Mouse (Mus musculus) kidney, embryonic 14.5 days (tissue): Measurements from ENCODE around the gene Atg101. TPM values are rescaled to one million over a fixed set of nuclear protein-coding genes. Genes with fewer than 3 reads are reported as not detected.

Source experiments
- ATAC-seq: fragments of 200-750 bp; cut with Nextera tagmentation; 2 replicates; pipeline ENCODE4 v1.8.0; 2017; ENCODE audit warnings: moderate number of reproducible peaks, mild to moderate bottlenecking, moderate TSS enrichment, moderate library complexity; ENCODE audit not compliant: low FRiP score, low TSS enrichment
- H3K27ac ChIP-seq: fragments of 300-500 bp; sonication (generic); 2 replicates; pipeline ENCODE4 v1.5.1; 2014; ENCODE audit warnings: low read depth, mild to moderate bottlenecking, low read length, moderate library complexity, mixed read lengths
- H3K27me3 ChIP-seq: fragments of 300-500 bp; sonication (generic); 2 replicates; pipeline ENCODE4 v1.6.1; 2014; ENCODE audit warnings: mild to moderate bottlenecking, low read length; ENCODE audit not compliant: control insufficient read depth, insufficient read depth
- H3K36me3 ChIP-seq: fragments of 300-500 bp; sonication (generic); 2 replicates; pipeline ENCODE4 v1.6.1; 2014; ENCODE audit warnings: low read length, mixed read lengths; ENCODE audit not compliant: control insufficient read depth, insufficient read depth
- H3K4me1 ChIP-seq: fragments of 300-500 bp; sonication (generic); 2 replicates; pipeline ENCODE4 v1.6.1; 2014; ENCODE audit warnings: low read length, mixed read lengths; ENCODE audit not compliant: control insufficient read depth, insufficient read depth
- H3K4me2 ChIP-seq: fragments of 300-500 bp; sonication (generic); replicated peaks from 2 replicates; pipeline ENCODE4 v1.6.1; 2014; ENCODE audit warnings: low read depth, mild to moderate bottlenecking, low read length
- H3K4me3 ChIP-seq: fragments of 300-500 bp; sonication (generic); 2 replicates; pipeline ENCODE4 v1.5.1; 2014; ENCODE audit warnings: mild to moderate bottlenecking, low read length
- H3K9ac ChIP-seq: fragments of 300-500 bp; sonication (generic); 2 replicates; pipeline ENCODE4 v1.6.1; 2014; ENCODE audit warnings: low read depth, mild to moderate bottlenecking, low read length, moderate library complexity
- H3K9me3 ChIP-seq: fragments of 300-500 bp; sonication (generic); 2 replicates; pipeline ENCODE4 v1.6.1; 2016; ENCODE audit warnings: low read length; ENCODE audit not compliant: control insufficient read depth
- WGBS: fragments of 180-500 bp; shearing (Covaris S2); extraction: QIAGEN DNeasy Blood & Tissue Kit; methylation state at CpG from one replicate; pipeline ENCODE4 v1.1.7; 2014; 5-methylcytosine and 5-hydroxymethylcytosine counted together
- polyA plus RNA-seq: library from polyadenylated mRNA; unstranded; fragments of >200 nt; fragmentation: Nextera tagmentation; extraction: Ambion mirVana; gene quantifications from 2 replicates; pipeline ENCODE4 v1.2.1, GENCODE M21; 2014

The Atg101 gene
- polyA plus RNA-seq, 1 experiment from 2014 or later = 71.8 TPM

- ATAC-seq = no peak
- Histone ChIP-seq H3K4me2 (no peak overlapping the region), H3K36me3 (peaks cover 50% of the 10 kb centered on the region), H3K4me1 (peaks cover 18% of the 10 kb centered on the region), H3K27ac (peak overlapping the region; percentile 91; the same call in 1 of the 2 replicates), H3K9me3 (no peaks in the 10 kb centered on the region), H3K27me3 (no peaks in the 10 kb centered on the region), H3K4me3 (no peak overlapping the region), H3K9ac (no peak overlapping the region)
- 86% methylated on average over 3 of the region's 3 CpGs for WGBS
These were observed 7.9 kb downstream of the Atg101 start for GRCm38 (mm10) chr15:101292012-101292411.

GRCm38 (mm10) chr15:101293025-101293621 is 9.1 kb downstream of the Atg101 start, which contains the start of gene 6030408B16Rik:
Gene 6030408B16Rik, plus strand, starts transcription at chr15:101293212.
- Histone ChIP-seq H3K27ac (peak within 1 kb of the TSS; percentile 91), H3K4me1 (peaks cover 19% of the 10 kb centered on the region), H3K27me3 (no peaks in the 10 kb centered on the region), H3K4me3 (peak within 1 kb of the TSS; percentile 32), H3K9me3 (no peaks in the 10 kb centered on the region), H3K9ac (peak within 1 kb of the TSS; percentile 56), H3K4me2 (peak within 1 kb of the TSS; percentile 46), H3K36me3 (peaks cover 40% of the 10 kb centered on the region)
- 31% methylated on average over 18 of the region's 18 CpGs for WGBS
- peak; percentile 70 for ATAC-seq

GRCm38 (mm10) chr15:101294028-101294894 is 10.2 kb downstream of the Atg101 start:
- no peaks in the 10 kb centered on the region for H3K9me3 ChIP-seq
- peak overlapping the region; percentile 56 for H3K9ac ChIP-seq
- peak overlapping the region; percentile 46 for H3K4me2 ChIP-seq
- peak; percentile 81 for ATAC-seq
- peaks cover 22% of the 10 kb centered on the region for H3K4me1 ChIP-seq
- 23% methylated on average over 16 of the region's 16 CpGs for WGBS
- peak overlapping the region; percentile 32 for H3K4me3 ChIP-seq
- H3K27me3 ChIP-seq = no peaks in the 10 kb centered on the region
- H3K36me3 ChIP-seq = peaks cover 28% of the 10 kb centered on the region
- peak overlapping the region; percentile 91 for H3K27ac ChIP-seq

- 58% methylated on average over 7 of the region's 7 CpGs for WGBS
- Histone ChIP-seq H3K4me3 (no peak overlapping the region), H3K9ac (no peak overlapping the region), H3K9me3 (no peaks in the 10 kb centered on the region), H3K36me3 (peaks cover 20% of the 10 kb centered on the region), H3K27ac (peak overlapping the region; percentile 91), H3K27me3 (no peaks in the 10 kb centered on the region), H3K4me2 (peak overlapping the region; percentile 46), H3K4me1 (peaks cover 25% of the 10 kb centered on the region)
- ATAC-seq = no peak
These were observed 11.0 kb downstream of the Atg101 start for GRCm38 (mm10) chr15:101295106-101295505.

- Histone ChIP-seq H3K36me3 (peaks cover 15% of the 10 kb centered on the region), H3K27ac (peak overlapping the region; percentile 47; the same call in 1 of the 2 replicates), H3K9ac (no peak overlapping the region), H3K9me3 (no peaks in the 10 kb centered on the region), H3K4me2 (no peak overlapping the region), H3K27me3 (no peaks in the 10 kb centered on the region), H3K4me3 (no peak overlapping the region), H3K4me1 (peaks cover 25% of the 10 kb centered on the region)
- WGBS = 87% methylated on average over 10 of the region's 10 CpGs
- no peak for ATAC-seq
These were observed 11.5 kb downstream of the Atg101 start for GRCm38 (mm10) chr15:101295616-101296015.

GRCm38 (mm10) chr15:101296091-101296490 is 12.0 kb downstream of the Atg101 start:
- Histone ChIP-seq H3K4me1 (peaks cover 25% of the 10 kb centered on the region), H3K27me3 (no peaks in the 10 kb centered on the region), H3K4me3 (no peak overlapping the region), H3K36me3 (peaks cover 10% of the 10 kb centered on the region), H3K9ac (no peak overlapping the region), H3K4me2 (no peak overlapping the region), H3K9me3 (no peaks in the 10 kb centered on the region), H3K27ac (peak overlapping the region; percentile 47; the same call in 1 of the 2 replicates)
- WGBS = 77% methylated on average over 11 of the region's 11 CpGs
- ATAC-seq = no peak

GRCm38 (mm10) chr15:101297988-101298387 is 13.9 kb downstream of the Atg101 start:
- H3K4me2 ChIP-seq = no peak overlapping the region
- 32% methylated on average over 7 of the region's 7 CpGs for WGBS
- no peak overlapping the region for H3K4me3 ChIP-seq
- no peaks in the 10 kb centered on the region for H3K9me3 ChIP-seq
- H3K27me3 ChIP-seq = no peaks in the 10 kb centered on the region
- no peak overlapping the region for H3K27ac ChIP-seq
- H3K36me3 ChIP-seq = 0 out of 2 replicates have a peak, but pooled peaks cover 2% of the 10 kb centered on the region
- no peak overlapping the region for H3K9ac ChIP-seq
- no peak for ATAC-seq
- H3K4me1 ChIP-seq = peaks cover 22% of the 10 kb centered on the region

- ATAC-seq = no peak
- Histone ChIP-seq H3K9me3 (no peaks in the 10 kb centered on the region), H3K9ac (no peak overlapping the region), H3K27ac (no peak overlapping the region), H3K4me2 (no peak overlapping the region), H3K4me3 (no peak overlapping the region), H3K36me3 (0 out of 2 replicates have a peak, but pooled peaks cover 2% of the 10 kb centered on the region), H3K27me3 (no peaks in the 10 kb centered on the region), H3K4me1 (peaks cover 17% of the 10 kb centered on the region)
- WGBS = 19% methylated on average over 7 of the region's 7 CpGs
These were observed 14.5 kb downstream of the Atg101 start for GRCm38 (mm10) chr15:101298550-101298949.
